Mouse (Mus musculus): ENCODE measurements around the gene Mbnl2. TPM values are rescaled to one million over a fixed set of nuclear protein-coding genes. Genes with fewer than 3 reads are reported as not detected.

The Mbnl2 gene
- polyA plus RNA-seq, 1 experiment from 2014 or later = 142 TPM

- Histone ChIP-seq H3K4me2 (ENCODE audit: low read depth, low read length) (no peak overlapping the region), H3K4me3 (ENCODE audit: low read length) (no peak overlapping the region), H3K27ac (ENCODE audit: low read length) (peak overlapping the region; percentile 37), H3K36me3 (ENCODE audit: control insufficient read depth, insufficient read depth) (peaks cover 13% of the 10 kb centered on the region; the same call in 1 of the 2 replicates), H3K4me1 (ENCODE audit: control insufficient read depth, insufficient read depth, low read length) (peaks cover 33% of the 10 kb centered on the region), H3K27me3 (ENCODE audit: control insufficient read depth, insufficient read depth, low read length) (no peaks in the 10 kb centered on the region), H3K9ac (ENCODE audit: low read length) (no peak overlapping the region), H3K9me3 (replicated peaks; ENCODE audit: control insufficient read depth, low read length) (no peaks in the 10 kb centered on the region)
- 79% methylated on average over 11 of the region's 11 CpGs for WGBS
- no peak for ATAC-seq (replicated peaks; ENCODE audit: extremely low read depth, insufficient read depth, low FRiP score)
These were observed 107.8 kb downstream of the Mbnl2 start for GRCm38 (mm10) chr14:120383186-120383851.

- ATAC-seq (replicated peaks; ENCODE audit: extremely low read depth, insufficient read depth, low FRiP score) = no peak
- H3K27ac ChIP-seq (ENCODE audit: low read length) = no peak overlapping the region
- H3K4me1 ChIP-seq (ENCODE audit: control insufficient read depth, insufficient read depth, low read length) = peaks cover 38% of the 10 kb centered on the region
- peaks cover 18% of the 10 kb centered on the region for H3K36me3 ChIP-seq (ENCODE audit: control insufficient read depth, insufficient read depth)
- no peaks in the 10 kb centered on the region for H3K9me3 ChIP-seq (replicated peaks; ENCODE audit: control insufficient read depth, low read length)
- H3K4me3 ChIP-seq (ENCODE audit: low read length) = no peak overlapping the region
- no peak overlapping the region for H3K4me2 ChIP-seq (ENCODE audit: low read depth, low read length)
- no peak overlapping the region for H3K9ac ChIP-seq (ENCODE audit: low read length)
- no peaks in the 10 kb centered on the region for H3K27me3 ChIP-seq (ENCODE audit: control insufficient read depth, insufficient read depth, low read length)
- 94% methylated on average over 5 of the region's 5 CpGs for WGBS
These were observed 109.1 kb downstream of the Mbnl2 start for GRCm38 (mm10) chr14:120384615-120385014.

- Histone ChIP-seq H3K4me1 (ENCODE audit: control insufficient read depth, insufficient read depth, low read length) (peaks cover 28% of the 10 kb centered on the region), H3K9me3 (replicated peaks; ENCODE audit: control insufficient read depth, low read length) (peaks cover 7% of the 10 kb centered on the region), H3K9ac (ENCODE audit: low read length) (0 out of 2 replicates have a peak overlapping the region, but pooled peaks have one; percentile 12), H3K27me3 (ENCODE audit: control insufficient read depth, insufficient read depth, low read length) (no peaks in the 10 kb centered on the region), H3K4me3 (ENCODE audit: low read length) (no peak overlapping the region), H3K36me3 (ENCODE audit: control insufficient read depth, insufficient read depth) (peaks cover 21% of the 10 kb centered on the region), H3K27ac (ENCODE audit: low read length) (peak overlapping the region; percentile 68), H3K4me2 (ENCODE audit: low read depth, low read length) (no peak overlapping the region)
- WGBS = 27% methylated on average over 4 of the region's 4 CpGs
- ATAC-seq (replicated peaks; ENCODE audit: extremely low read depth, insufficient read depth, low FRiP score) = 0 out of 2 replicates have a peak, but pooled peaks have one; percentile 25
These were observed 111.8 kb downstream of the Mbnl2 start for GRCm38 (mm10) chr14:120387293-120387692.

GRCm38 (mm10) chr14:120388818-120389691, 113.6 kb downstream of the Mbnl2 start:
- Histone ChIP-seq H3K9me3 (replicated peaks; ENCODE audit: control insufficient read depth, low read length) (peaks cover 7% of the 10 kb centered on the region), H3K27me3 (ENCODE audit: control insufficient read depth, insufficient read depth, low read length) (no peaks in the 10 kb centered on the region), H3K36me3 (ENCODE audit: control insufficient read depth, insufficient read depth) (peaks cover 21% of the 10 kb centered on the region), H3K4me1 (ENCODE audit: control insufficient read depth, insufficient read depth, low read length) (peaks cover 26% of the 10 kb centered on the region), H3K4me2 (ENCODE audit: low read depth, low read length) (peak overlapping the region; percentile 34), H3K27ac (ENCODE audit: low read length) (peak overlapping the region; percentile 34), H3K4me3 (ENCODE audit: low read length) (no peak overlapping the region; the same call in 1 of the 2 replicates), H3K9ac (ENCODE audit: low read length) (peak overlapping the region; percentile 60; the same call in 1 of the 2 replicates)
- 14% methylated on average over 37 of the region's 38 CpGs for WGBS
- ATAC-seq (replicated peaks; ENCODE audit: extremely low read depth, insufficient read depth, low FRiP score) = peak; percentile 49; the same call in 1 of the 2 replicates

GRCm38 (mm10) chr14:120390231-120390944, 114.9 kb downstream of the Mbnl2 start:
- H3K36me3 ChIP-seq (ENCODE audit: control insufficient read depth, insufficient read depth) = peaks cover 21% of the 10 kb centered on the region
- peaks cover 7% of the 10 kb centered on the region for H3K9me3 ChIP-seq (replicated peaks; ENCODE audit: control insufficient read depth, low read length)
- H3K4me3 ChIP-seq (ENCODE audit: low read length) = no peak overlapping the region
- WGBS = 91% methylated on average over 10 of the region's 10 CpGs
- no peak overlapping the region for H3K4me2 ChIP-seq (ENCODE audit: low read depth, low read length)
- H3K9ac ChIP-seq (ENCODE audit: low read length) = no peak overlapping the region
- H3K27me3 ChIP-seq (ENCODE audit: control insufficient read depth, insufficient read depth, low read length) = no peaks in the 10 kb centered on the region
- no peak overlapping the region for H3K27ac ChIP-seq (ENCODE audit: low read length)
- ATAC-seq (replicated peaks; ENCODE audit: extremely low read depth, insufficient read depth, low FRiP score) = no peak
- peaks cover 26% of the 10 kb centered on the region for H3K4me1 ChIP-seq (ENCODE audit: control insufficient read depth, insufficient read depth, low read length)

GRCm38 (mm10) chr14:120391701-120392100, 116.2 kb downstream of the Mbnl2 start:
- Histone ChIP-seq H3K36me3 (ENCODE audit: control insufficient read depth, insufficient read depth) (peaks cover 25% of the 10 kb centered on the region), H3K4me2 (ENCODE audit: low read depth, low read length) (no peak overlapping the region), H3K4me3 (ENCODE audit: low read length) (no peak overlapping the region), H3K4me1 (ENCODE audit: control insufficient read depth, insufficient read depth, low read length) (peaks cover 26% of the 10 kb centered on the region), H3K27me3 (ENCODE audit: control insufficient read depth, insufficient read depth, low read length) (no peaks in the 10 kb centered on the region), H3K9ac (ENCODE audit: low read length) (no peak overlapping the region), H3K27ac (ENCODE audit: low read length) (0 out of 2 replicates have a peak overlapping the region, but pooled peaks have one; percentile 4), H3K9me3 (replicated peaks; ENCODE audit: control insufficient read depth, low read length) (peaks cover 7% of the 10 kb centered on the region)
- ATAC-seq (replicated peaks; ENCODE audit: extremely low read depth, insufficient read depth, low FRiP score) = no peak
- 74% methylated on average over 10 of the region's 10 CpGs for WGBS

GRCm38 (mm10) chr14:120392441-120392840, 117.0 kb downstream of the Mbnl2 start:
- peaks cover 27% of the 10 kb centered on the region for H3K36me3 ChIP-seq (ENCODE audit: control insufficient read depth, insufficient read depth)

GRCm38 (mm10) chr14:120393441-120393840, 118.0 kb downstream of the Mbnl2 start:
- Histone ChIP-seq H3K4me2 (ENCODE audit: low read depth, low read length) (no peak overlapping the region), H3K36me3 (ENCODE audit: control insufficient read depth, insufficient read depth) (peaks cover 27% of the 10 kb centered on the region), H3K27me3 (ENCODE audit: control insufficient read depth, insufficient read depth, low read length) (no peaks in the 10 kb centered on the region), H3K4me1 (ENCODE audit: control insufficient read depth, insufficient read depth, low read length) (peaks cover 12% of the 10 kb centered on the region), H3K4me3 (ENCODE audit: low read length) (no peak overlapping the region), H3K27ac (ENCODE audit: low read length) (no peak overlapping the region), H3K9ac (ENCODE audit: low read length) (no peak overlapping the region), H3K9me3 (replicated peaks; ENCODE audit: control insufficient read depth, low read length) (peaks cover 7% of the 10 kb centered on the region)
- WGBS = 78% methylated on average over 8 of the region's 8 CpGs
- ATAC-seq (replicated peaks; ENCODE audit: extremely low read depth, insufficient read depth, low FRiP score) = no peak

More at GRCm38 (mm10) chr14:120392441-120392840, 117.0 kb downstream of the Mbnl2 start:
- H3K27me3 ChIP-seq (ENCODE audit: control insufficient read depth, insufficient read depth, low read length) = no peaks in the 10 kb centered on the region
- no peak for ATAC-seq (replicated peaks; ENCODE audit: extremely low read depth, insufficient read depth, low FRiP score)
- H3K27ac ChIP-seq (ENCODE audit: low read length) = no peak overlapping the region
- no peak overlapping the region for H3K4me2 ChIP-seq (ENCODE audit: low read depth, low read length)
- H3K4me1 ChIP-seq (ENCODE audit: control insufficient read depth, insufficient read depth, low read length) = peaks cover 19% of the 10 kb centered on the region
- H3K9ac ChIP-seq (ENCODE audit: low read length) = no peak overlapping the region
- peaks cover 7% of the 10 kb centered on the region for H3K9me3 ChIP-seq (replicated peaks; ENCODE audit: control insufficient read depth, low read length)
- WGBS = 80% methylated on average over 9 of the region's 9 CpGs
- no peak overlapping the region for H3K4me3 ChIP-seq (ENCODE audit: low read length)
